Mouse (Mus musculus) ES-Bruce4 (cell line): ENCODE measurements around the gene Gm11541.

Experiments
- CTCF ChIP-seq: IDR thresholded peaks from one replicate; pipeline ENCODE4 v1.8.1; 2011; ENCODE audit warnings: low read depth, low read length
- EP300 ChIP-seq: IDR thresholded peaks from 2 replicates; pipeline ENCODE4 v1.6.1; 2011; ENCODE audit warnings: low read depth, low read length; ENCODE audit not compliant: insufficient read depth

GRCm38 (mm10) chr11:94695508-94695907, 8.8 kb downstream of the Gm11541 start:
- TF ChIP-seq CTCF (no peak), EP300 (no peak)
